Mouse (Mus musculus) embryonic fibroblast, embryonic 13.5 days (primary cell): ENCODE data around the gene C8g.

ENCODE experiments used
- CTCF ChIP-seq: IDR thresholded peaks from 2 replicates; pipeline ENCODE4 v1.5.1; 2011; ENCODE audit warnings: mild to moderate bottlenecking, control low read depth, low read length, moderate library complexity, borderline replicate concordance; ENCODE audit not compliant: insufficient read depth
- POLR2A ChIP-seq: IDR thresholded peaks from 2 replicates; pipeline ENCODE4 v1.6.1; 2011; ENCODE audit warnings: low read depth, mild to moderate bottlenecking, control low read depth, low read length, moderate library complexity

GRCm38 (mm10) chr2:25536531-25536930 lies 35.0 kb upstream of the C8g start:
- no peak for TF ChIP-seq POLR2A
- no peak for TF ChIP-seq CTCF
